Mouse (Mus musculus) forebrain, embryonic 16.5 days (tissue): Measurements from ENCODE around the gene Cda. TPM values are rescaled to one million over a fixed set of nuclear protein-coding genes. Genes with fewer than 3 reads are reported as not detected.

ENCODE experiments used
- ATAC-seq: fragments of 200-750 bp; cut with Nextera tagmentation; 2 replicates; pipeline ENCODE4 v1.8.0; 2017; ENCODE audit warnings: mild to moderate bottlenecking, moderate library complexity
- H3K27ac ChIP-seq: fragments of 300-500 bp; sonication (generic); 2 replicates; pipeline ENCODE4 v1.5.1; 2014; ENCODE audit warnings: low read length, control low read depth
- H3K27me3 ChIP-seq: fragments of 300-500 bp; sonication (generic); replicated peaks from 2 replicates; pipeline ENCODE4 v1.6.1; 2014; ENCODE audit warnings: low read length; ENCODE audit not compliant: control insufficient read depth, insufficient read depth
- H3K36me3 ChIP-seq: fragments of 300-500 bp; sonication (generic); 2 replicates; pipeline ENCODE4 v1.6.1; 2014; ENCODE audit not compliant: control insufficient read depth, insufficient read depth
- H3K4me1 ChIP-seq: fragments of 300-500 bp; sonication (generic); replicated peaks from 2 replicates; pipeline ENCODE4 v1.6.1; 2014; ENCODE audit warnings: low read length; ENCODE audit not compliant: control insufficient read depth, insufficient read depth
- H3K4me2 ChIP-seq: fragments of 300-500 bp; sonication (generic); 2 replicates; pipeline ENCODE4 v1.6.1; 2014; ENCODE audit warnings: mild to moderate bottlenecking, low read length, control low read depth
- H3K4me3 ChIP-seq: fragments of 300-500 bp; sonication (generic); replicated peaks from 2 replicates; pipeline ENCODE4 v1.5.1; 2014; ENCODE audit warnings: mild to moderate bottlenecking, low read length, control low read depth
- H3K9ac ChIP-seq: fragments of 300-500 bp; sonication (generic); replicated peaks from 2 replicates; pipeline ENCODE4 v1.6.1; 2014; ENCODE audit warnings: low read depth, low read length, control low read depth
- H3K9me3 ChIP-seq: fragments of 300-500 bp; sonication (generic); 2 replicates; pipeline ENCODE4 v1.6.1; 2016; ENCODE audit warnings: low read length; ENCODE audit not compliant: control insufficient read depth
- WGBS: fragments of 180-500 bp; shearing (Covaris S2); extraction: QIAGEN DNeasy Blood & Tissue Kit; methylation state at CpG from one replicate; pipeline ENCODE4 v1.1.7; 2014; 5-methylcytosine and 5-hydroxymethylcytosine counted together
- polyA plus RNA-seq: library from polyadenylated mRNA; unstranded; fragments of >200 nt; fragmentation: Nextera tagmentation; extraction: Ambion mirVana; gene quantifications from 2 replicates; pipeline ENCODE4 v1.2.1, GENCODE M21; 2015

Cda gene
- polyA plus RNA-seq, 1 experiment from 2014 or later = 1.0 TPM

- ATAC-seq = peak; percentile 90
- Histone ChIP-seq H3K9me3 (no peaks in the 10 kb centered on the region), H3K4me1 (peaks cover 16% of the 10 kb centered on the region), H3K27ac (no peak within 1 kb of the TSS), H3K9ac (peak within 1 kb of the TSS; percentile 54), H3K27me3 (peaks cover 64% of the 10 kb centered on the region), H3K4me3 (peak within 1 kb of the TSS; percentile 52), H3K4me2 (peak within 1 kb of the TSS; percentile 76), H3K36me3 (no peaks in the 10 kb centered on the region)
- WGBS = 1% methylated on average over 46 of the region's 46 CpGs
Measured at GRCm38 (mm10) chr4:138395971-138396645, 28.3 kb upstream of the Cda start, which contains the start of gene Fam43b. Gene Fam43b (minus strand): TSS chr4:138396528.

GRCm38 (mm10) chr4:138395087-138395970 lies 27.5 kb upstream of the Cda start:
- peak; percentile 62 for ATAC-seq
- H3K27ac ChIP-seq = no peak overlapping the region
- H3K9ac ChIP-seq = peak overlapping the region; percentile 54
- no peaks in the 10 kb centered on the region for H3K36me3 ChIP-seq
- peak overlapping the region; percentile 76 for H3K4me2 ChIP-seq
- no peaks in the 10 kb centered on the region for H3K9me3 ChIP-seq
- WGBS = under 1% methylated on average over 103 of the region's 103 CpGs
- H3K4me1 ChIP-seq = peaks cover 16% of the 10 kb centered on the region
- H3K4me3 ChIP-seq = peak overlapping the region; percentile 52
- peaks cover 60% of the 10 kb centered on the region for H3K27me3 ChIP-seq

- H3K4me3 ChIP-seq = peak overlapping the region; percentile 3
- no peak for ATAC-seq
- no peaks in the 10 kb centered on the region for H3K36me3 ChIP-seq
- H3K27me3 ChIP-seq = peaks cover 56% of the 10 kb centered on the region
- 46% methylated on average over 7 of the region's 7 CpGs for WGBS
- H3K4me2 ChIP-seq = peak overlapping the region; percentile 76
- H3K9me3 ChIP-seq = no peaks in the 10 kb centered on the region
- peaks cover 16% of the 10 kb centered on the region for H3K4me1 ChIP-seq
- no peak overlapping the region for H3K9ac ChIP-seq
- no peak overlapping the region for H3K27ac ChIP-seq
Measured at GRCm38 (mm10) chr4:138393703-138394102, 25.9 kb upstream of the Cda start.

- 56% methylated on average over 4 of the region's 4 CpGs for WGBS
- no peaks in the 10 kb centered on the region for H3K27me3 ChIP-seq
Measured at GRCm38 (mm10) chr4:138383789-138384188, 16.0 kb upstream of the Cda start.

GRCm38 (mm10) chr4:138382462-138382861 lies 14.7 kb upstream of the Cda start:
- no peak for ATAC-seq
- Histone ChIP-seq H3K4me1 (peaks cover 9% of the 10 kb centered on the region), H3K9ac (no peak overlapping the region), H3K9me3 (no peaks in the 10 kb centered on the region), H3K4me2 (no peak overlapping the region), H3K36me3 (no peaks in the 10 kb centered on the region), H3K4me3 (no peak overlapping the region), H3K27me3 (no peaks in the 10 kb centered on the region), H3K27ac (no peak overlapping the region)
- 70% methylated on average over 6 of the region's 6 CpGs for WGBS

More at GRCm38 (mm10) chr4:138383789-138384188, 16.0 kb upstream of the Cda start:
- Histone ChIP-seq H3K9ac (no peak overlapping the region), H3K27ac (no peak overlapping the region), H3K36me3 (no peaks in the 10 kb centered on the region), H3K9me3 (no peaks in the 10 kb centered on the region), H3K4me1 (peaks cover 9% of the 10 kb centered on the region), H3K4me3 (no peak overlapping the region), H3K4me2 (no peak overlapping the region)
- ATAC-seq = no peak

- no peak overlapping the region for H3K9ac ChIP-seq
- H3K4me3 ChIP-seq = no peak overlapping the region
- no peak overlapping the region for H3K4me2 ChIP-seq
- no peaks in the 10 kb centered on the region for H3K9me3 ChIP-seq
- 47% methylated on average over 10 of the region's 10 CpGs for WGBS
- peaks cover 9% of the 10 kb centered on the region for H3K4me1 ChIP-seq
- H3K27me3 ChIP-seq = no peaks in the 10 kb centered on the region
- no peak for ATAC-seq
- H3K36me3 ChIP-seq = no peaks in the 10 kb centered on the region
- no peak overlapping the region for H3K27ac ChIP-seq
Measured at GRCm38 (mm10) chr4:138380132-138380689, 12.4 kb upstream of the Cda start.

GRCm38 (mm10) chr4:138379091-138379840 lies 11.5 kb upstream of the Cda start:
- WGBS = 39% methylated on average over 14 of the region's 14 CpGs
- Histone ChIP-seq H3K27me3 (no peaks in the 10 kb centered on the region), H3K36me3 (no peaks in the 10 kb centered on the region), H3K27ac (no peak overlapping the region), H3K9ac (no peak overlapping the region), H3K4me2 (no peak overlapping the region), H3K4me3 (no peak overlapping the region), H3K4me1 (peaks cover 9% of the 10 kb centered on the region), H3K9me3 (no peaks in the 10 kb centered on the region)
- ATAC-seq = peak; percentile 43; the same call in 1 of the 2 replicates

- H3K4me1 ChIP-seq = peaks cover 9% of the 10 kb centered on the region
- no peaks in the 10 kb centered on the region for H3K36me3 ChIP-seq
- no peaks in the 10 kb centered on the region for H3K9me3 ChIP-seq
- H3K4me3 ChIP-seq = no peak overlapping the region
- 44% methylated on average over 6 of the region's 6 CpGs for WGBS
- no peak overlapping the region for H3K27ac ChIP-seq
- no peak overlapping the region for H3K4me2 ChIP-seq
- H3K9ac ChIP-seq = no peak overlapping the region
- no peak for ATAC-seq
- no peaks in the 10 kb centered on the region for H3K27me3 ChIP-seq
Measured at GRCm38 (mm10) chr4:138377526-138377925, 9.7 kb upstream of the Cda start.
